20 mouse cellular contexts compared by ENCODE assay signal in the genomic region with DNA sequence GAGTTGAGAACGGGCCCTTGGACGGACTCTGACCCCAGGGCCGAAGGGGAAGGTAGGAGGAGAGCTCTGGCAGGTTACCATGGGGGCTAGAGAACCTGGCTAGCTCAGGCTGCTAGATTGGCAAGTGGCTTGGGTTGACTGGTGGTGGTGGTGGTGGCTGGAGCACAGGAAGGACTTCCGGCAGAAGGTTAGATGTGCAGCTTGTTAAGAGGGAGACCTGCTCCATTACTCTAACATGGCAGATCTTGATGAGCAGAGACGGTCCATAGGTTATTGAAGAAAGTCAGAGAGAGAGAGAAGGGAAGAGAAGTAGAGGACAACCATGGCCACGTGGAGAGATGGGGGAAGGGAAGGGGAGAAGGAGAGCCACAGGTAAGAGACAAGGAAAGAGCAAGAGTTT.
"Had no signal": no experiment of that assay in that cellular context is flagged by ENCODE, and none has a peak within 500 bp of the region (broad histone marks: within the 10 kb centered on the region; RNA-seq: fewer than 3 reads in every experiment).

No protein-coding gene starts in this region.

- H3K4me2 ChIP-seq: kidney, embryonic 15.5 days; limb, embryonic 12.5 days; limb, embryonic 15.5 days; liver, embryonic 11.5 days; lung, embryonic 14.5 days; midbrain, embryonic 11.5 days; midbrain, embryonic 15.5 days; neural tube, embryonic 13.5 days had no signal

- H3K27ac ChIP-seq: kidney, embryonic 15.5 days; limb, embryonic 12.5 days; limb, embryonic 15.5 days; liver, embryonic 14.5 days; macrophage; midbrain, embryonic 15.5 days; neural tube, embryonic 13.5 days had no signal

- H3K36me3 ChIP-seq: kidney, embryonic 15.5 days; limb, embryonic 12.5 days; limb, embryonic 15.5 days; midbrain, embryonic 15.5 days; neural tube, embryonic 13.5 days had no signal

- H3K9me3 ChIP-seq: kidney, embryonic 15.5 days; limb, embryonic 12.5 days; limb, embryonic 15.5 days; megakaryocyte, embryonic 14.5 days; midbrain, embryonic 15.5 days; neural tube, embryonic 13.5 days had no signal

- H3K9ac ChIP-seq: kidney, embryonic 15.5 days; limb, embryonic 12.5 days; limb, embryonic 15.5 days; liver, embryonic 14.5 days; liver, postnatal 0 days; lung, embryonic 14.5 days; midbrain, embryonic 15.5 days; neural tube, embryonic 13.5 days had no signal

- H3K4me1 ChIP-seq: kidney, embryonic 15.5 days; limb, embryonic 12.5 days; limb, embryonic 15.5 days; midbrain, embryonic 15.5 days; neural tube, embryonic 13.5 days had no signal

- H3K4me3 ChIP-seq: kidney, embryonic 15.5 days; limb, embryonic 12.5 days; limb, embryonic 15.5 days; megakaryocyte, embryonic 14.5 days; midbrain, embryonic 15.5 days; neural tube, embryonic 13.5 days had no signal

- H3K27me3 ChIP-seq: kidney, embryonic 15.5 days; limb, embryonic 12.5 days; limb, embryonic 15.5 days; megakaryocyte, embryonic 14.5 days; midbrain, embryonic 15.5 days; neural tube, embryonic 13.5 days had no signal

- DNase-seq: kidney, adult 8-10 months; kidney, postnatal 10 days; kidney, postnatal 36 days; left cerebral cortex, postnatal 4 days; liver, postnatal 0 days; lung, embryonic 14.5 days; right cerebral cortex, postnatal 4 days; thymus, postnatal 25 days had no signal

- ATAC-seq: intestine, embryonic 16.5 days; liver, postnatal 0 days; lung, postnatal 0 days; midbrain, embryonic 15.5 days had no signal
